Mouse (Mus musculus) forebrain, postnatal 0 days (tissue): Measurements from ENCODE around the gene Zbtb38. TPM values are rescaled to one million over a fixed set of nuclear protein-coding genes. Genes with fewer than 3 reads are reported as not detected.

Experiments
- ATAC-seq: fragments of 200-750 bp; cut with Nextera tagmentation; 2 replicates; pipeline ENCODE4 v1.8.0; 2017; ENCODE audit warnings: mild to moderate bottlenecking, moderate library complexity
- DNase-seq: peaks from one replicate; pipeline ENCODE4 v3.0.0-alpha.2; 2015
- H3K27ac ChIP-seq: fragments of 300-500 bp; sonication (generic); 2 replicates; pipeline ENCODE4 v1.5.1; 2014; ENCODE audit warnings: low read depth, mild to moderate bottlenecking, antibody characterized with exemption, low read length, moderate library complexity, mixed read lengths
- H3K27me3 ChIP-seq: fragments of 300-500 bp; sonication (generic); 2 replicates; pipeline ENCODE4 v1.6.1; 2014; ENCODE audit warnings: mild to moderate bottlenecking, low read length, mixed read lengths; ENCODE audit not compliant: insufficient read depth
- H3K36me3 ChIP-seq: fragments of 300-500 bp; sonication (generic); 2 replicates; pipeline ENCODE4 v1.6.1; 2014; ENCODE audit warnings: mild to moderate bottlenecking, moderate library complexity; ENCODE audit not compliant: insufficient read depth
- H3K4me1 ChIP-seq: fragments of 300-500 bp; sonication (generic); 2 replicates; pipeline ENCODE4 v1.6.1; 2014; ENCODE audit warnings: antibody characterized with exemption; ENCODE audit not compliant: insufficient read depth
- H3K4me2 ChIP-seq: fragments of 300-500 bp; sonication (generic); 2 replicates; pipeline ENCODE4 v1.6.1; 2014; ENCODE audit warnings: low read depth, mild to moderate bottlenecking, moderate library complexity
- H3K4me3 ChIP-seq: fragments of 300-500 bp; sonication (generic); 2 replicates; pipeline ENCODE4 v1.5.1; 2014; ENCODE audit warnings: low read depth, low read length, mixed read lengths
- H3K9ac ChIP-seq: fragments of 300-500 bp; sonication (generic); 2 replicates; pipeline ENCODE4 v1.6.1; 2014; ENCODE audit warnings: mild to moderate bottlenecking
- H3K9me3 ChIP-seq: fragments of 300-500 bp; sonication (generic); 2 replicates; pipeline ENCODE4 v1.6.1; 2016; ENCODE audit warnings: low read length
- CTCF ChIP-seq: sonication (generic); IDR thresholded peaks from 2 replicates; pipeline ENCODE4 v1.5.1; 2016; ENCODE audit warnings: antibody characterized with exemption, control low read depth, low read depth
- WGBS: fragments of 180-500 bp; shearing (Covaris S2); extraction: QIAGEN DNeasy Blood & Tissue Kit; methylation state at CpG from one replicate; pipeline ENCODE4 v1.1.7; 2014; 5-methylcytosine and 5-hydroxymethylcytosine counted together
- polyA plus RNA-seq: library from polyadenylated mRNA; unstranded; fragments of >200 nt; fragmentation: Nextera tagmentation; extraction: Ambion mirVana; gene quantifications from 2 replicates; pipeline ENCODE4 v1.2.1, GENCODE M21; 2015
- total RNA-seq: library from RNA; depleted of rRNA; stranded (reverse); fragments of >200 nt; gene quantifications from 2 replicates; pipeline ENCODE4 v1.2.3, GENCODE M21; 2014

Zbtb38 gene
- total and polyA plus RNA-seq, 2 experiments from 2014 or later, result 44.2 to 68.3 TPM

- no peaks in the 10 kb centered on the region for H3K9me3 ChIP-seq
- H3K4me1 ChIP-seq, result peaks cover 5% of the 10 kb centered on the region; the same call in 1 of the 2 replicates
- H3K27me3 ChIP-seq, result no peaks in the 10 kb centered on the region
- 81% methylated on average over 22 of the region's 22 CpGs for WGBS
- H3K9ac ChIP-seq, result no peak overlapping the region
- no peaks in the 10 kb centered on the region for H3K36me3 ChIP-seq
- H3K4me3 ChIP-seq, result no peak overlapping the region
- ATAC-seq, result peak; percentile 83
- no peak for TF ChIP-seq CTCF
- peak; percentile 71 for DNase-seq
- H3K27ac ChIP-seq, result peak overlapping the region; percentile 47
- no peak overlapping the region for H3K4me2 ChIP-seq
Observed at GRCm38 (mm10) chr9:96739808-96740711, 12.6 kb downstream of the Zbtb38 start.

- WGBS, result 66% methylated on average over 13 of the region's 13 CpGs
Observed at GRCm38 (mm10) chr9:96738563-96739355, 13.9 kb downstream of the Zbtb38 start.

GRCm38 (mm10) chr9:96735946-96736345 lies 16.7 kb downstream of the Zbtb38 start:
- Histone ChIP-seq H3K4me3 (no peak overlapping the region), H3K4me2 (no peak overlapping the region), H3K9ac (no peak overlapping the region), H3K9me3 (no peaks in the 10 kb centered on the region), H3K27ac (no peak overlapping the region), H3K4me1 (peaks cover 3% of the 10 kb centered on the region; the same call in 1 of the 2 replicates), H3K36me3 (no peaks in the 10 kb centered on the region), H3K27me3 (no peaks in the 10 kb centered on the region)
- no peak for TF ChIP-seq CTCF
- no peak for DNase-seq
- no peak for ATAC-seq
- WGBS, result 71% methylated on average over 4 of the region's 4 CpGs

More at GRCm38 (mm10) chr9:96738563-96739355, 13.9 kb downstream of the Zbtb38 start:
- Histone ChIP-seq H3K27me3 (no peaks in the 10 kb centered on the region), H3K9ac (no peak overlapping the region), H3K4me2 (no peak overlapping the region), H3K4me1 (peaks cover 5% of the 10 kb centered on the region; the same call in 1 of the 2 replicates), H3K4me3 (no peak overlapping the region), H3K36me3 (no peaks in the 10 kb centered on the region), H3K9me3 (no peaks in the 10 kb centered on the region), H3K27ac (no peak overlapping the region)
- no peak for TF ChIP-seq CTCF
- no peak for ATAC-seq
- DNase-seq, result no peak

- ATAC-seq (no peak), DNase-seq (no peak)
- Histone ChIP-seq H3K4me2 (peak overlapping the region; percentile 60), H3K36me3 (no peaks in the 10 kb centered on the region), H3K4me1 (no peaks in the 10 kb centered on the region), H3K9ac (peak overlapping the region; percentile 68), H3K9me3 (no peaks in the 10 kb centered on the region), H3K4me3 (peak overlapping the region; percentile 36), H3K27me3 (no peaks in the 10 kb centered on the region), H3K27ac (peak overlapping the region; percentile 96)
- TF ChIP-seq CTCF, result no peak
- 83% methylated on average over 4 of the region's 4 CpGs for WGBS
Observed at GRCm38 (mm10) chr9:96733425-96733717, 19.3 kb downstream of the Zbtb38 start.

- no peaks in the 10 kb centered on the region for H3K27me3 ChIP-seq
- no peaks in the 10 kb centered on the region for H3K9me3 ChIP-seq
- ATAC-seq (peak; percentile 45), DNase-seq (peak; percentile 85)
- H3K27ac ChIP-seq, result peak overlapping the region; percentile 96
- H3K9ac ChIP-seq, result peak overlapping the region; percentile 68
- H3K4me1 ChIP-seq, result 0 out of 2 replicates have a peak, but pooled peaks cover 3% of the 10 kb centered on the region
- 45% methylated on average over 17 of the region's 17 CpGs for WGBS
- peak overlapping the region; percentile 36 for H3K4me3 ChIP-seq
- TF ChIP-seq CTCF, result no peak
- no peaks in the 10 kb centered on the region for H3K36me3 ChIP-seq
- peak overlapping the region; percentile 60 for H3K4me2 ChIP-seq
Observed at GRCm38 (mm10) chr9:96732644-96733424, 19.8 kb downstream of the Zbtb38 start.

GRCm38 (mm10) chr9:96731961-96732511 lies 20.6 kb downstream of the Zbtb38 start:
- DNase-seq (peak; percentile 90), ATAC-seq (peak; percentile 83)
- Histone ChIP-seq H3K9ac (peak overlapping the region; percentile 68), H3K36me3 (no peaks in the 10 kb centered on the region), H3K9me3 (no peaks in the 10 kb centered on the region), H3K4me2 (peak overlapping the region; percentile 60), H3K4me3 (peak overlapping the region; percentile 36), H3K27ac (peak overlapping the region; percentile 96), H3K27me3 (no peaks in the 10 kb centered on the region), H3K4me1 (peaks cover 10% of the 10 kb centered on the region; the same call in 1 of the 2 replicates)
- 0 out of 2 replicates have a peak, but pooled peaks have one; percentile 16 for TF ChIP-seq CTCF
- 8% methylated on average over 14 of the region's 14 CpGs for WGBS
